Mouse (Mus musculus): ENCODE data around the gene Lasp1. TPM values are rescaled to one million over a fixed set of nuclear protein-coding genes. Genes with fewer than 3 reads are reported as not detected.

Gene Lasp1
- polyA plus RNA-seq, 1 experiment from 2014 or later, result 95.3 TPM

Other genes starting within 250 kb of the Lasp1 start
- gene Srcin1, start 222.8 kb upstream of the Lasp1 start, polyA plus RNA-seq (2015; fragmentation: Nextera tagmentation; extraction: Ambion mirVana), result 5.6 and 6.4 TPM in 2 replicates
- gene Epop, start 169.3 kb upstream of the Lasp1 start, polyA plus RNA-seq (2015; fragmentation: Nextera tagmentation; extraction: Ambion mirVana), result 3.5 and 3.9 TPM in 2 replicates
- gene Mllt6, start 135.6 kb upstream of the Lasp1 start, polyA plus RNA-seq (2015; fragmentation: Nextera tagmentation; extraction: Ambion mirVana), result 3.2 and 3.5 TPM in 2 replicates
- gene Cisd3, start 113.2 kb upstream of the Lasp1 start, polyA plus RNA-seq (2015; fragmentation: Nextera tagmentation; extraction: Ambion mirVana), result 12.8 and 17.3 TPM in 2 replicates
- 21.5 and 22.9 TPM in 2 replicates for gene Pcgf2, start 98.5 kb upstream of the Lasp1 start, polyA plus RNA-seq (2015; fragmentation: Nextera tagmentation; extraction: Ambion mirVana)
- gene Psmb3, start 95.6 kb upstream of the Lasp1 start, polyA plus RNA-seq (2015; fragmentation: Nextera tagmentation; extraction: Ambion mirVana), result 559 and 571 TPM in 2 replicates
- 3.5 and 4.2 TPM in 2 replicates for gene Pip4k2b, start 54.3 kb upstream of the Lasp1 start, polyA plus RNA-seq (2015; fragmentation: Nextera tagmentation; extraction: Ambion mirVana)
- 18.0 and 20.1 TPM in 2 replicates for gene Cwc25, start 32.4 kb upstream of the Lasp1 start, polyA plus RNA-seq (2015; fragmentation: Nextera tagmentation; extraction: Ambion mirVana)
- 0.62 and 0.76 TPM in 2 replicates for gene 1700001P01Rik, start 23.1 kb upstream of the Lasp1 start, polyA plus RNA-seq (2015; fragmentation: Nextera tagmentation; extraction: Ambion mirVana)
- gene Rpl23, start 16.6 kb upstream of the Lasp1 start, polyA plus RNA-seq (2015; fragmentation: Nextera tagmentation; extraction: Ambion mirVana), result 386 and 461 TPM in 2 replicates
- gene B230217C12Rik, start 41.8 kb downstream of the Lasp1 start, polyA plus RNA-seq (2015; fragmentation: Nextera tagmentation; extraction: Ambion mirVana), result 17.4 and 18.7 TPM in 2 replicates
- 0.78 and 1.4 TPM in 2 replicates for gene Fbxo47, start 85.2 kb downstream of the Lasp1 start, polyA plus RNA-seq (2015; fragmentation: Nextera tagmentation; extraction: Ambion mirVana)
- gene Plxdc1, start 187.4 kb downstream of the Lasp1 start, polyA plus RNA-seq (2015; fragmentation: Nextera tagmentation; extraction: Ambion mirVana), result 0.14 and 0.34 TPM in 2 replicates
- gene Arl5c, start 197.2 kb downstream of the Lasp1 start, polyA plus RNA-seq (2015; fragmentation: Nextera tagmentation; extraction: Ambion mirVana), result 8.4 and 11.0 TPM in 2 replicates
- 25.9 and 29.9 TPM in 2 replicates for gene Cacnb1, start 224.0 kb downstream of the Lasp1 start, polyA plus RNA-seq (2015; fragmentation: Nextera tagmentation; extraction: Ambion mirVana)
- gene Rpl19, start 227.7 kb downstream of the Lasp1 start, polyA plus RNA-seq (2015; fragmentation: Nextera tagmentation; extraction: Ambion mirVana), result 801 and 821 TPM in 2 replicates